Mouse (Mus musculus): ENCODE measurements around the gene Zfp580.
"Not testable (repeated sequence)": the region's sequence is repeated elsewhere in the genome, so short reads cannot be mapped to it uniquely, and the experiment has no call there.

Gene Zfp580

DNA sequence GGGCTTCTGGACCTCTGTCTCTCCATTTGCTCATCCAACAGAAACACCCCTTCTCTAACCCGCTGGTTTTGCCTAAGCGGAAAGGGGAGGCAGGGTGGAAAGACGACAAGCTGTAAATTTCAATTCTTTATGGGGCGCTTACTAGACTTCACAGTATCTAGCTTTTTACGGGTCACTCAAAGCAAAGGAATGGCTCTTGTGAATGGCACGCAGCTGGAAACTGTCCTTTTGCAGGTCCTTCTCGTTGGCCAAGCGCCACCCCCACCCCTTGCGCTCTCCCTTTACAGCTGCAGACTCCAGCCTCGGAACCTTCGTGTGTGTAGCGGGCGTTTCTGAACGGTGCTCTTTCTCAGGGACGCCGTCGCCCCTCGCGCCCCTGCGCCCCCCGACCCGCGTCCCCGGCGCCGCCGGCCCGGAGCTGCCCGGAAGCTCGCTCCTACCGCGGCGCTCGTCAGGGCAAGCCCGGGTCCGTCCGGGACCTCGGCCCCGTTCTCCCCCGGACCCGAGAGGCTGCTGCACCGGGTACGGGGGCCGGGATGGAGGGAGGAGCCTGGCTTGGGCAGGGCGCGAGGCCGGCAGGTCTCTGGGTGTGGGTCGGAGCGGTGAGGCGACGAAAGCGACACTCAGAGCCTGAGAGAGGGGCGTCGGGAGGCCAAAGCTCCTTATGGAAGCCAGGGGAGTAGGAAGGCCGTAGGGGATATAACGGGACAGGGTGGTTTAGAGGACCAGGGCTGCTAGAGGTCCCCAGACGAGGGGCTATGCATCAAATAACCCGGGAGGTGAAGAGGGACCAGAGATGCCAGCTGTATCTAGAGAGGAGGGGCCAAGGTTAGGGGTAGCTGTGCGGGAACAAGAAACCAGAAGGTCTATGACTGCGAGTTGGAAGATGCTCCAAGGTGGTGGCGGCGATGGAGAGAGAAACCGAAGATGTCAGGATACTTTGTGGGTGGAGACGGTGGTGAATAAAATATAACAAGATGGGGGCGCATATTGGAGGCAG lies at the start of gene Zfp580:
Gene Zfp580, plus strand, starts transcription at position 346 of the 1,000 bp plus-strand sequence.
- DNase-seq (ENCODE audit: low spot score) = peak; percentile 86

DNA sequence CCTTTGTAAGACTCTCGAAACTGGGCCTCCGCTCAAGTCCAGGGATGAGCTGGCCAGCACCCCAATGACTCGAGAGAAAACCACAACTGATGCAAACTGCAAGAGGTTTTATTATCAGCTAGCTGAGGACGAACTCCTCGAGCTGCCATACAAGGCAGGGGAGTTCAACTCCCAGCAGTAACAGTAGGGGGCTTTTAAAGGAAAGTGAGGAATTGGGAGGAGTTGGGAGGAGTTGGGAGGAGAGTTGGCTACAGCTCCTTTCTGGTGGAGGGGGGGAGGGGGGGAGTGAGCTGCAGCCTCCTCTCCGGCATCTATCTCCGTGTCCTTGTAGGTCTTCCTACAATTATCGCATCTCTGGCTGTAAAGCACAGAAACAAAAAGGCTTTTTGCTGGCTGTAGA lies 48.5 kb upstream of the Zfp580 start:
- not testable (repeated sequence) for DNase-seq (ENCODE audit: low spot score)

DNA sequence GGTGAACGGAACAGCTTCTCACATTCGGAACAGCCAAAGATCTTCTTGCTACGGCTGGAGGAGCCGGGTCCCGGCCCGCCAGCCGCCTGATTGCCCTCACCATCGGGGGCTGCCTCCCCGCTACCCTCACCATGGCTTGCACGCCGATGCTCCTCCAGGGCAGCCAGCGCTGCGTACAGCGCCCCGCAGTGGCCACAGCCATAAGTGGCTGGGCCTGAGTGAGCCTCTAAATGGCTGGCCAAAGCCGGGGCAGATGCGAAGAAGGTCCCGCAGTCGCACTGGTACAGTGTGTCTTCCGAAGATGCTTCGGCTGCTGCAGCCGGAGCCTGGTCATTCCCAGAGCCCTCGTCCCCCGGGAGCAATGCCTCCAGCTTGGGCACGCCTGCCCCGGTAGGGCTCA lies 43.1 kb upstream of the Zfp580 start:
- DNase-seq (ENCODE audit: low spot score) = no peak

DNA sequence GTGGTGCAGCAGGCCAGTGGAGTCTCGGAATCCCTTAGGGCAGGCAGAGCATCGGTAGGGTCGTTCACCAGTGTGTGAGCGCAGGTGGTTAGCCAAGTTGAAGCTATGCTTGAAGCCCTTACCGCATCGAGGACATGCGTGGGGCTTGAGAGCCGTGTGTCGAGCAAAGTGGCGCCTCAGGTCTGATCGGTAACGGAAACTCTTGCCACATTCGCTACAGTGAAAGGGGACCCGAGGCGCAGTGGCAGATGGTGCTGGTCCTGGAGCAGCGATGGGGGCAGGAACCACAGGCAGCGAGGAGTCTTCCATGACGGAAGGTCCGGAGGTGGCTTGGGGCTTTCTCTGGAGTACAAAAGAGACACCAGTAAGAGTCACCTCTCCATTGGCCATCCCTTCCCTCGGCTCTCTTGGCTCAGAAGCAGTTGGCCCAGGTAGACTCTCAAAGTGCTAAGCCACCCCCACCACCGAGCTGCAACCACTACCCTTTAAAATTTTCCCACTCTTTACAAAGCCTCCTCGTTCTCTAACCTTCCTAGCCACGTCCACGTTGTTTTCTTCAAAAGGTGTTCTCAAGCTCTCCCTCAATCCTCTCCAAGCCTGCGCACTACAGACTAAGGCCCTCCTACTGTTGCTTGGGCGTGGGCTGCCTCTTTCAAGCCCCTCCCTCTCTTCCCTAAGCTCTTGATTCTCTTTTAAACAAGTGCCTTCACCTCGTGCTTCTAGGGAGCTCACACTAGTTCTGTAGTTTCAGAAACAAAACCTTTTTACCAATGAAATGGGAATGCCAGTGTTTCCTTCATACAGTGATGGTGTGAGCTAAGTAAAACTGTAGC lies 38.4 kb upstream of the Zfp580 start:
- DNase-seq (ENCODE audit: low spot score) = no peak

DNA sequence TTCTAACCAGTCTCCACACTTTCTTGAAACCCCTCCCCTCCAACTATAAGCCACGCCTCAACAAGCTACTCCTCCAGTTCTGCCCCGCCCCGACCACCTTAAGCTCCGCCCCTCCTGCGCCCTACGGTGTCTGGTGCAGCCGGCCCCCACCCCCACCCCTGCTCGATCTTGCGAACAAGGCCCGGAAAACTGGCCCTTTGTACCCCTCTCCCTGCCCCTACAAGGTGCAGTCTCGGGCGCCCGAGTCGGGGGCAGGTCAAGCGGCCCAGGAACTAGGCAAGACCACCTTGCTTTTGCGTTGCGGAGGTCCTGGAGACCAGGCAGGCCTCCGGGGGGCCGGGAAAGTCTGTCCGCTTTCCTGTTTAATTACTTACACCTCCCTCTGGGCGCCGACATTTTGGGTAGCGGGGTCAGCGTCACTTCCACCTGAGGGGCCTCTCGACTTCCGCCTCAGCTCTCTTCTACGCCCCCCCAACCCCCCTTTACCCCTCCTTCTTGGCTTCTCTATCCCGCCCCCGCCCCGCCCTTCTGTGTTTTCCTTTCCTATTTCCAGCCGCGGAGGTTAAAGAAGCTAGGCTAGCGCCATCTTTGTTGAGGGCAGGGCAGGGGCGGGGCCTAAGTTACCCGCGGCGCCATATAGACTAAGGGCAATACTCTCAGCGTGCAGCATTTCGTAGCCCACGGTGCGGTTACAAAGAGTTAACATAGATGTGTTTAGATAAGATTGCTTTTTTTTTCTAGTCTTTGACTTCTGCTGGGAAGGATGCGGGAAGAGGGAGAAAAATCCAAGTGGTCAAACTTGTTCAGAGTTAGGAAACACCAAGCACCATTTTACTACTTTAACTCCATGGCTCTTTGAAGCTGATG lies 36.9 kb upstream of the Zfp580 start, which contains the start of the genes Zfp524 and Fiz1:
Gene Zfp524, plus strand, starts transcription at position 165 of the 867 bp plus-strand sequence.
Gene Fiz1, minus strand, starts transcription at position 447 of the 867 bp plus-strand sequence.
- peak; percentile 99 for DNase-seq (ENCODE audit: low spot score)

DNA sequence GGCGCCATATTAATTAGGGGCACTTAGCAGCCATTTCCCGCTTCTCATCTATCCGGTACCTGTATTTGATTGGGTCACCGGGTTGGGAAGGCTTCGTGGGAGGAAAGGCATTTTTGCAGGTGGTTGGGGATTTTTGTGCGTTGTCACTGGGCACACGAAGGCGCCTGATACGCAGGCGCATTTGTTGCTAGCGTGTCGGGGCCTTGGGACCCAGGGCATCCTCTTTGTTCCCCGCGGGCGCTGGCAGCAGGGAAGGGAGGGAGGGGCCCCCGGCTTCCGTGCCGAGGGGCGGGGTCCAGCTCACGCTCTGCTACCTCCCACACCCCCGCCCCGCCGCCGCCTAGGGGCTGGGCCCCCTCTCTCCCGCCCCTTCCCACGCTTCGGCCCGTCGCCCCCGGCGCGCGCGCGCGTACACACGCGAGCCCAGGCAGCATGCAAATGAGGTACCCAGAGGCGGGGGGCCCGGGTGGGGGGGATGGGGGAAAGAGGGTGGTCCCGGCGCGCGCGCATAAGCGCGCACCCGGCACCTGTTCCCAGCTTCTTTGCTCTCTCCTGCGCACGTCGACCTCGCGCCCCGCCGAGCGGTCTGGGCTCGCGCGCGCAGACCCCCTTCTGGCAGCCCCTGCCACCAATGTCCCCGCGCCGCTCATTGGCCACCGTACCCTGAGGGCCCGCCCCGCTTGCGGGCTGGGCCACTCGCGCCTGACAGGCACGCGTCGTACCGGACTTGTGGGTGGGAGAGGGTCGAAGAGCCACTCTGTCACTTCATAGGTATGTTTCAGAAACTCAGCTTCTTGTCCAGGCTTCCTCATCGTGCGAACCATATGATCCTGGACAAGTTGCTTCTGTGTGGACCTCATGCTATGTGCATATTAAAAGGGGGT lies 36.0 kb upstream of the Zfp580 start, which contains the start of gene Gm44973:
Gene Gm44973, plus strand, starts transcription at position 379 of the 884 bp plus-strand sequence.
- peak; percentile 95 for DNase-seq (ENCODE audit: low spot score)

DNA sequence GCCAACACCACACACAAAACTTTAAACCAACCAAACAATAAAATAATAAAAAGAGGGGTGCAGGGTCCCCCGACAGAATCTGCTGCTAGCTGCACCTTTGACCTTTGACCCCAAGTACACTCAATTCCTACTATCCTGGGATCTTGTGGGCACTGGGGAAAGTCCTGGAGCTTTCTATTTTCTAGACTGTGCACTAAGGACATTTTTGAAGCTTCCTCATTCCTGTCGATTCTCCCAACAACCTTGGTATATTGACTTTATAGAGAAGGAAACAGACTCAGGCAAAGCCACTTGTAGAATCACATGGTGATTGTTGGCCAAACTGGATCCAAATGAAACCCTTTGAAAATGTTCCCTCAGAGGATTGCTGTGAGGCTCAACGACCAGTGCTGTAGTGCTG lies 35.3 kb upstream of the Zfp580 start:
- DNase-seq (ENCODE audit: low spot score) = no peak

DNA sequence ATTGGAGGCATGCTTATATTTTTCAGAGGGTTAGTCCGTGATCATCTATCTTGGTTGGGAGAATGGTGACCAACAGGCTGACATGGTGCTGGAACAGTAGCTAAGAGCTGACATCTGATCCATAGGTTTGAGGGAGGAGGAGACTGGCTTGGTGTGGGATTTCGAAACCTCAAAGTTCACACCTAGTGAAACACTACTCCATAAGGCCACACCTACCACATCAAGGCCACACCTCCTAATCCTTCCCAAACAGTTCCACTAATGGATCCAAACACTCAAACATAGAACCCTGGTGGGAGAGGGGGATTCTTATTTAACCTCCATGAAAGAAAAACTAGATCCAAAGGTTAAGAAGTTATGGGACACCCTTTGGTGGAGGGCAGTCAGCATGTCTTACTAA lies 34.4 kb upstream of the Zfp580 start:
- DNase-seq (ENCODE audit: low spot score) = no peak

DNA sequence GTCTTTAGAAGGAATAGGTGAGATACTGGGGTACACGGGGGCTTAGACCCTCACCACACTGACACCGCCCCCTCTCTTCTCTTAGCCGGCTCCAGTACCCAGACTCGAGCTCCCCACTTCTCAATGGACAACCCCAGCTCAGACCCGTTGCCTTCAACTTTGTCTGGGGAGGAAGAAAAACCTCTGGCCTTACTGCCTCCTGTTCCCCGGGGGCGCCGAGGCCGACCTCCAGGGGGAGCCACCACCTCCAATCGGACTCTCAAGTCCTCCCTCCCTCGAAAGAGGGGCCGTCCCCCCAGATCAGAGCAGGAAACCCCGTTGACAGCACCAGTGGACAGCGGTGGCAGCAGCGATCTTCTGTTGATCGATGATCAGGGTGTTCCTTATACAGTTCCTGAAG lies 34.0 kb upstream of the Zfp580 start:
- no peak for DNase-seq (ENCODE audit: low spot score)

DNA sequence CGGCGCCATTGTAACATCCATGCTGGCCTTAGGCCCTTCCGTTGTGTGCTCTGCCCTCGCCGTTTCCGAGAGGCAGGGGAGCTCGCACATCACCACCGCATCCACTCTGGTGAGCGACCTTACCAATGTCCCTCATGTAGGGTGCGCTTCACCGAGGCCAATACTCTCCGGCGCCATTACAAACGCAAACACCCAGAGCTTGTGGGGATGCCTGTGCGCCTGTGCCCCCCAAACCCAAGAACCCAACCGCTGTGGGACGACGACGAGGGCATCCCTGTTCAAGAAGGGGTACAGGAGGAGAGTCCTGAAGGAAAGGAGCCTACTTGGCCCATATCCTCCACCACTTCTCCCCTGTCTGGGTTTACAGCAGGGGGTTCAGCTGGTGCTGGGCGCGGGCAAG lies 33.4 kb upstream of the Zfp580 start:
- no peak for DNase-seq (ENCODE audit: low spot score)

DNA sequence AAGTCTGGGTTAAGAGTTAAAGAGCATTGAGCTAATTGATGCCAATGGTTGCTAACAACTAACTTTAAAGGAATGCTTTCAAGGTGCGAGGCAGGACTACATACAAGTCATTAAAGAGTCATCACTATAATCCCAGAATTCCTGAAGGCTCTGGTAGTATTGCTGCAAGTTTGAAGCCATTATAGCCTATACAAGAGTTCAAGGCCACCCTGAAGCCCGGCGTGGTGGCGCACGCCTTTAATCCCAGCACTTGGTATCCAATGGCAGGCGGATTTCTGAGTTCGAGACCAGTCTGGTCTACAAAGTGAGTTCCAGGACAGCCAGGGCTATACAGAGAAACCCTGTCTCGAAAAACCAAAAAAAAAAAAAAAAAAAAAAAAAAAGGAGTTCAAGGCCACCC lies 31.8 kb upstream of the Zfp580 start:
- not testable (repeated sequence) for DNase-seq (ENCODE audit: low spot score)

DNA sequence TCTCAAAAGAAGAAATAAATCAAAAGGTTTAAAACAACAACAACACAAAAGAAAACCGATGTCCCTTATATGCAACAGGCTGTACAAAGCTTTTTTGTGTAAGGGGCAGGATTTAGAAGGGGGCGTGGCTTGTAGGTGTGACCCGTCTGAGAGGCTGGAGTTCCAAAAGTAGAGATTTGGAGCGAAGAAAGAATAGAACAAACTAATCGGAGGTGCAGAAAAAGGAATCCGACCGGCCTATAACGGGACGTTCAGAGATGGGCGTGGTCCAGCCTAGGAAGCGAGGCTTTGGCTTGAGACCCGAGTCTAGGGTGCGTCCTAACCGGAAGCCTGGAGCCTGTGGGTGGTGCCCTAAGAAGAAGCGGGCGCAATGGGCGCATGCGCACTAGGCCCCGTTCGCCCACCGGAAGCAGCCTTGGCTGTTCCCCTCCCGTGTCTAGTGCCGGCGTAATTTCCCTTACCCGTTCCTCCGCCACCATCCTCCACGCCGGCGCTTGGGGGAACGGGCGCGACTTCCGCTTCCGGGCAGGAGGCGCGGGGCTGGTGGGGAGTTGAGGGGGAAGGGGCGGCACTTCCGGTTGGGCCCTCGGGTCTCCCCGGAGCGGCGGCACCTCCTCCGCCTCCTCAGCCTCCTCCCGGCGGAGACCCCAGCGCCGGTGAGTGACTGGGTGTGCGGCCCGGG lies 31.2 kb upstream of the Zfp580 start, which contains the start of the genes Zfp865 and Ccdc106:
Gene Zfp865, plus strand, starts transcription at position 377 of the 682 bp plus-strand sequence.
Gene Ccdc106, plus strand, starts transcription at position 554 of the 682 bp plus-strand sequence.
- peak; percentile 100 for DNase-seq (ENCODE audit: low spot score)

DNA sequence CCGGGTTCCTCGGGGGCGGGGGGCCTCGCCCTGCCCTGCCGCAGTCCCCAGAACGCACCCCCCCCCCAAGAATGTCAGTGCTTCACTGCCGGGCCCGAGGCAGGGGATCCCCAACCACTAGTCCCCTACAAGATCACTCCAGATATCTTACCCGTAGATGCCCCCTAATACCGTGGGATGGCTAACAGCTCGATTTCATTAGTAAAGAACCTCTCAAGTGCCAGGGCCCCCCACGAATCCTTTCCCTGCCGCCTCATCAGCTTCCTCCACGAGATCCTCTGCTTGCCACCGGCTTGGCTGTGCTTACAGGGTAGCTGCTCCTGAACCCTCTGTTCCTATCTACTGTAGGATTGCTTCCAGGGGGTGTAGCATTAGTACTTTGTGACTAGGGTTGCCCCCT lies 30.7 kb upstream of the Zfp580 start:
- DNase-seq (ENCODE audit: low spot score) = peak; percentile 15

DNA sequence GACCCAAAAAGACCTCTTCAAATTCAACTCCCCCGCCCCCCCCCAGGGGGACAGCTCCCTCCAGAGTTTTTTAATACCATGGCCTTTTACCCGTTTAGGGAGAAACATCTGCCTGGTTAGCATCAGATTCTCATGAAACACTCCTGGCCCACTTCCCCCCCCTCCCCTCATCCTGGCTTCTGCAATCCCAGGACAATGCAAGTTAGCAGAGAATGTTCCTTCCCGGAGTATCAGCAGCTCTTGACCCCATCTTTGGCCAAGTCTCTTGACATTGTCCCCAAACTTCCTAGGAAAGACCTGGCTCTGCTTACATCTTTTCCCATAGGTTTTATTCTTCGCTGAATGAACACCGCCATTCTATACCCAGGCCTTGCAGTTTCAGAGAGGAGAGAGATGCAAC lies 30.1 kb upstream of the Zfp580 start:
- DNase-seq (ENCODE audit: low spot score) = no peak

DNA sequence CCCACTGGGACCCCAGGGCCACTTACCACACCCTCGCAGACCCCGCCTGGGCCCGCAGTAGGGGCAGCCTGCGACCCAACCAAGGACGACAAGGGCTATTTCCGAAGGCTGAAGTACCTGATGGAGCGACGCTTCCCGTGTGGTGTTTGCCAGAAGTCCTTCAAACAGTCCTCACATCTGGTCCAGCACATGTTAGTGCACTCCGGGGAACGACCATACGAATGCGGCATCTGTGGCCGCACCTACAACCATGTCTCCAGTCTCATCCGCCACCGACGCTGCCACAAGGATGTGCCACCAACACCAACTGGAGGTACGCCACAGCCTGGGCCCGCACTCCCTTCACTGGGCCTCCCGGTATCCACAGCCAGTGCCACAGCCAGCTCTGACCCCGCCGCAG lies 21.8 kb upstream of the Zfp580 start:
- no peak for DNase-seq (ENCODE audit: low spot score)

DNA sequence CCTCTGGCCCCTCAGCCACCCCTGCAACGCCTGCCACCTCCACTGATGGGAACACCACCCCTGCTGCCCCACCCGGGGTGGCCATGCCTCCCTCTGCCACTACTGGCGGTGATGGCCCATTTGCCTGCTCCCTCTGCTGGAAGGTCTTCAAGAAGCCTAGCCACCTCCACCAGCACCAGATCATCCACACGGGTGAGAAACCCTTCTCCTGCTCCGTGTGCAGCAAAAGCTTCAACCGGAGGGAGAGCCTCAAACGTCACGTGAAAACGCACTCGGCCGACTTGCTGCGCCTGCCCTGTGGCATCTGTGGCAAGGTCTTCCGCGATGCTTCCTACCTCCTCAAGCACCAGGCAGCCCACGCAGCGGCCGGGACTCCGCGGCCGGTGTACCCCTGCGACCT lies 21.4 kb upstream of the Zfp580 start:
- DNase-seq (ENCODE audit: low spot score) = no peak

DNA sequence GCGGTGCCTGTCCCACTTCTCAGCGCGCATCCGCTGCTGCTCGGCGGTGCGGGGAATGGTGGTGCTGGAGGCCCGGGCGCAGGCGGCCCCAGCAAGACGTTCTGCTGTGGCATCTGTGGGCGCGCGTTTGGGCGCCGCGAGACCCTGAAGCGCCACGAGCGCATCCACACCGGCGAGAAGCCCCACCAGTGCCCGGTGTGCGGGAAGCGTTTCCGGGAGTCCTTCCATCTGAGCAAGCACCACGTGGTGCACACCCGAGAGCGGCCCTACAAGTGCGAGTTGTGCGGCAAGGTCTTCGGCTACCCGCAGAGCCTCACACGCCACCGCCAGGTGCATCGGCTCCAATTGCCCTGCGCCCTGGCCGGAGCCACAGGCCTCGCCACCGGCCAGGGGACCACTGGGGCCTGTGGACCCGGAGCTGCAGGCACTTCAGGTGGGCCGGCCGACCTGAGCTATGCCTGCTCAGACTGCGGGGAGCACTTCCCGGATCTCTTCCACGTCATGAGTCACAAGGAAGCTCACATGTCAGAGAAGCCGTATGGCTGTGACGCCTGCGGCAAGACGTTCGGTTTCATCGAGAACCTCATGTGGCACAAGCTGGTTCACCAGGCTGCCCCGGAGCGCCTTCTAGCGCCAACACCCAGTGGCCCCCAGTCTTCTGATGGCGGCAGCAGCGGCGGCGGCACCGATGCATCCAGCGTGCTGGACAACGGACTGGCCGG lies 20.6 kb upstream of the Zfp580 start:
- no peak for DNase-seq (ENCODE audit: low spot score)

DNA sequence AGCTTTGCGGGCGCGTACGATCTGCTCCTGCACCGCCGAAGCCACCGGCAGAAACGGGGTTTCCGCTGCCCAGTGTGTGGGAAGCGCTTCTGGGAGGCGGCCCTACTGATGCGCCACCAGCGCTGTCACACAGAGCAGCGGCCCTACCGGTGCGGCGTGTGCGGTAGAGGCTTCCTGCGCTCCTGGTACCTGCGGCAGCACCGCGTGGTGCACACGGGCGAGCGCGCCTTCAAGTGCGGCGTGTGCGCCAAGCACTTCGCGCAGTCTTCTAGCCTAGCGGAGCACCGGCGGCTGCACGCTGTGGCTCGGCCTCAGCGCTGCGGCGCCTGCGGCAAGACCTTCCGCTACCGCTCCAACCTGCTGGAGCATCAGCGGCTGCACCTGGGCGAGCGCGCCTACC lies 19.8 kb upstream of the Zfp580 start:
- no peak for DNase-seq (ENCODE audit: low spot score)

DNA sequence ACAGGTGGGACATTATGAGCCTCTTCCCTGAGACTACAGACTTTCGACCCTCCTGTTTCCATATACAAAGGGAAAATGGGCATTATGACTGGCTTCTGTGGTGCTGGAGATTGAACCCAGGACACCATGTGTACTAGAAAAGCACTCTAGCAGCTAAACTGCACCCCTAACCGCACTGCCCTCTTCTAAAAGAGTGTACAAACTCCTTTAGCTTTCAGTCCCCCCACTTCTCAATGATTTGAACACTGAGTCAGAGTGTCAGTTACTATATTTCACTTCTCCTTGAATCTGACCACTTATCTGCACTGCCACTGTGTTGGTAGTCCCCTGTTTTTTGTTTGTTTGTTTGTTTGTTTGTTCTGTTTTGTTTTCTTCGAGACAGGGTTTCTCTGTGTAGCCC lies 17.5 kb upstream of the Zfp580 start, which contains the start of gene 4632433K11Rik:
Gene 4632433K11Rik, plus strand, starts transcription at position 301 of the 400 bp plus-strand sequence.
- DNase-seq (ENCODE audit: low spot score) = no peak

Measured in retina, embryonic 14.5 days (tissue).